Mouse (Mus musculus) midbrain, postnatal 0 days (tissue): ENCODE results near the gene Gm13119. TPM values are rescaled to one million over a fixed set of nuclear protein-coding genes. Genes with fewer than 3 reads are reported as not detected.
"Not testable (repeated sequence)": the region's sequence is repeated elsewhere in the genome, so short reads cannot be mapped to it uniquely, and the experiment has no call there.

Source experiments
- ATAC-seq: fragments of 200-750 bp; cut with Nextera tagmentation; 2 replicates; pipeline ENCODE4 v1.8.0; 2017; ENCODE audit warnings: moderate number of reproducible peaks, mild to moderate bottlenecking, moderate TSS enrichment, moderate library complexity; ENCODE audit not compliant: low FRiP score
- DNase-seq: peaks from one replicate; pipeline ENCODE4 v3.0.0-alpha.2; 2015; ENCODE audit warnings: low spot score
- H3K27ac ChIP-seq: fragments of 300-500 bp; sonication (generic); 2 replicates; pipeline ENCODE4 v1.5.1; 2014; ENCODE audit warnings: low read depth, mild to moderate bottlenecking, low read length, mixed read lengths
- H3K27me3 ChIP-seq: fragments of 300-500 bp; sonication (generic); 2 replicates; pipeline ENCODE4 v1.6.1; 2014; ENCODE audit warnings: low read length, control low read depth, mixed read lengths; ENCODE audit not compliant: insufficient read depth
- H3K36me3 ChIP-seq: fragments of 300-500 bp; sonication (generic); 2 replicates; pipeline ENCODE4 v1.6.1; 2014; ENCODE audit warnings: low read length, control low read depth, mixed read lengths; ENCODE audit not compliant: insufficient read depth
- H3K4me1 ChIP-seq: fragments of 300-500 bp; sonication (generic); 2 replicates; pipeline ENCODE4 v1.6.1; 2014; ENCODE audit warnings: mild to moderate bottlenecking, control low read depth, antibody characterized with exemption, low read length, mixed read lengths; ENCODE audit not compliant: insufficient read depth
- H3K4me2 ChIP-seq: fragments of 300-500 bp; sonication (generic); 2 replicates; pipeline ENCODE4 v1.6.1; 2014; ENCODE audit warnings: low read depth, mild to moderate bottlenecking, low read length, mixed read lengths; ENCODE audit not compliant: poor library complexity, severe bottlenecking
- H3K4me3 ChIP-seq: fragments of 300-500 bp; sonication (generic); 2 replicates; pipeline ENCODE4 v1.5.1; 2014; ENCODE audit warnings: low read depth, mild to moderate bottlenecking, low read length, moderate library complexity
- H3K9ac ChIP-seq: fragments of 300-500 bp; sonication (generic); replicated peaks from 2 replicates; pipeline ENCODE4 v1.6.1; 2014; ENCODE audit warnings: mild to moderate bottlenecking, low read length, moderate library complexity, mixed read lengths; ENCODE audit not compliant: poor library complexity, severe bottlenecking
- H3K9me3 ChIP-seq: fragments of 300-500 bp; sonication (generic); 2 replicates; pipeline ENCODE4 v1.6.1; 2016; ENCODE audit warnings: low read length, control low read depth
- CTCF ChIP-seq: IDR thresholded peaks from 2 replicates; pipeline ENCODE4 v1.5.1; 2016; ENCODE audit warnings: antibody characterized with exemption, mild to moderate bottlenecking
- WGBS: fragments of 180-500 bp; shearing (Covaris S2); extraction: QIAGEN DNeasy Blood & Tissue Kit; methylation state at CpG from one replicate; pipeline ENCODE4 v1.1.7; 2014; 5-methylcytosine and 5-hydroxymethylcytosine counted together
- polyA plus RNA-seq: library from polyadenylated mRNA; unstranded; fragments of >200 nt; fragmentation: Nextera tagmentation; extraction: Ambion mirVana; gene quantifications from 2 replicates; pipeline ENCODE4 v1.2.1, GENCODE M21; 2015
- total RNA-seq: library from RNA; depleted of rRNA; stranded (reverse); fragments of >200 nt; gene quantifications from 2 replicates; pipeline ENCODE4 v1.2.3, GENCODE M21; 2014; rRNA removed

Gene Gm13119
- total RNA-seq (not detected in 2 replicates), polyA plus RNA-seq (not detected in 2 replicates)

DNA sequence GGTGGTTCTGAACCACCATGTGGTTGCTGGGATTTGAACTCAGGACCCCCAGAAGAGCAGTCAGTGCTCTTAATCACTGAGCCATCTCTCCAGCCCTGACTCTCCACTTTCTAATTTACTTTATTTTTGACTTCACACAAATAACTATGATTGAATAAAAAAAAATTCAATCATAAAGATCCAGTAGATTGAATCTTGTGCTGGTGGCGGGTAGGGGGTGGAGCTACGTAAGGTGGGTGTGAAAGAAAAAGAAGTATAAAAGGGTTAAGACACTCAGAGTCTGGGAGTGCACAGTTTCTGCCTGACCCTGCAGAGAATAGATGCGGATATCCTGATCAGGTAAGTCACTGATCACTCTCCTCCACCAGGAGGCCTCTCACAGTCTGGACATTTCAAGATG, at the start of gene Gm13119:
Gene Gm13119 (plus strand): TSS at position 301 of the 400 bp plus-strand sequence.
- not testable (repeated sequence) for H3K4me3 ChIP-seq, H3K9me3 ChIP-seq, H3K9ac ChIP-seq, H3K36me3 ChIP-seq, ATAC-seq, H3K4me2 ChIP-seq, H3K27ac ChIP-seq, H3K27me3 ChIP-seq, DNase-seq, H3K4me1 ChIP-seq
- whole genome bisulfite sequencing: 84% methylated on average over 3 of the region's 3 CpGs

GRCm38 (mm10) chr4:144312666-144313460, 44.9 kb upstream of the Gm13119 start:
- not testable (repeated sequence) for H3K4me2 ChIP-seq, H3K9me3 ChIP-seq, H3K27me3 ChIP-seq, H3K27ac ChIP-seq, H3K4me1 ChIP-seq, DNase-seq, H3K4me3 ChIP-seq, H3K9ac ChIP-seq, H3K36me3 ChIP-seq, ATAC-seq
- WGBS: 72% methylated on average over 2 of the region's 2 CpGs

DNA sequence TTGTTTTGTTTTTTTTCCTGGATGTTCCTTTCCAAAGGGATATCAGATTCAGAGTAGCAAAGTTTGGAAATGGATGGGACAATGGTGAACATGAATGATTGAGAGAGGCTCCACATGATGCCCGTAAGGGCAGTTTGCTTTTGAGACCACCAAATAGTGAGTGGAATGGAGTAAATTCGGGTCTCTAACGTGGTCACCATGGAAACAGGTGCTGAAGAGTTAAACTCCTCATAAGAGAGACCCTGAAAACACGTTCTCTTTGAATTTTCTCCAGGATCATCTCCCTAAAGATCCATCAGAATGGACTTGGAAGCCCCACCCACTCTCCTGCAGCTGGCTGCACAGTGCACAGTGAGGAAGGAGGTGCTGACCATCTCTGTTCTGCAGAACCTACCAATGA, 27.8 kb upstream of the Gm13119 start, which contains the start of gene Gm13128:
Gene Gm13128 (plus strand): TSS at position 301 of the 400 bp plus-strand sequence.
- not testable (repeated sequence) for ATAC-seq, H3K4me2 ChIP-seq, H3K9ac ChIP-seq, H3K36me3 ChIP-seq, H3K4me1 ChIP-seq, DNase-seq, H3K27me3 ChIP-seq, H3K27ac ChIP-seq, H3K4me3 ChIP-seq, H3K9me3 ChIP-seq
- 54% methylated on average over 4 of the region's 4 CpGs for WGBS

DNA sequence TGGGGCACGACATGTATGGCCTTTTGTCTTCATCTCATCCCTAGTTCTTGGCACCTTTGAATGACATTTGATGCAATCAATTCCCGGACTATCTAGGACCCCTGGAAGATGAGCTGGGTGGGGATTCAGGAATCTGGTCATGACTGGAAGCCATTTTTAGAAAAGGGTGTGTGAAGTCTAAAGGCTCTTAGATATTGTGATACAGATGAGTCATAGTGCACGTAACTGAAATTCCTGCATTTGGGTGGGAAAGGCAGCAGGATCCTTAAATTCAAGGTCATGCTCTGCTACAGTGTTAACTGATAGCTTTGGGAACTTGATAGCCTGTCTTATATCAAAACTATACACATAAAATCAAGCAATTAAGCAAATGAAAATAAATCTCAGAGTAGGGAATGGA, 21.9 kb upstream of the Gm13119 start:
- ATAC-seq, H3K27me3 ChIP-seq, DNase-seq, H3K4me2 ChIP-seq, H3K27ac ChIP-seq, H3K9me3 ChIP-seq, H3K4me3 ChIP-seq, H3K4me1 ChIP-seq, H3K36me3 ChIP-seq, H3K9ac ChIP-seq: not testable (repeated sequence)
- WGBS: 89% methylated on average over 2 of the region's 3 CpGs

GRCm38 (mm10) chr4:144377911-144378310, 20.2 kb downstream of the Gm13119 start, which contains the start of gene Pramef20:
Gene Pramef20 (minus strand): TSS chr4:144377933.
- 36% methylated on average over 2 of the region's 2 CpGs for WGBS
- ATAC-seq (no peak), DNase-seq (no peak)
- Histone ChIP-seq H3K4me2 (no peak within 1 kb of the TSS), H3K36me3 (no peaks in the 10 kb centered on the region), H3K4me1 (no peaks in the 10 kb centered on the region), H3K27me3 (no peaks in the 10 kb centered on the region), H3K9me3 (peaks cover 63% of the 10 kb centered on the region), H3K4me3 (no peak within 1 kb of the TSS), H3K9ac (no peak within 1 kb of the TSS), H3K27ac (no peak within 1 kb of the TSS)
- TF ChIP-seq CTCF: no peak

DNA sequence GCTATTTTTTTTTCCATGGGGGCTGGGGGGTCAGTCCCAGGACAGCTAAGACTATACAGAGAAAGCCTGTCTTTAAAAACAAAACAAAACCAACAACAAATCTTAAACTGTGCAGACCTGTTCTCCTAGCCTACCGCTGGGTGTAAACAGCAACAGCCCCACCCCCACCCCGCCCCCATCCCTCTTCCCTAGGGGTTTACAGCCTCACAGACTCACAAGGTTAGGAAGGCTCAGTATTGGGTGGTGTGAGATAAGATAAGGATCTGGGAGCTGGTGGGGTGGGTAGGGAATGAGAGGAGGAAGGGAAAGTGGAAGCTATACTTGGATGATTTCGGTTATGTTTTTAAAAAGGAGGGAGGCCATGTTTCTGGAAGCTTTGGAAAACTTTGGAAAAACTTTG, 38.6 kb downstream of the Gm13119 start:
- WGBS: 42% methylated on average over 3 of the region's 3 CpGs

More for the DNA sequence above, 38.6 kb downstream of the Gm13119 start:
- DNase-seq (no peak), ATAC-seq (no peak)
- Histone ChIP-seq H3K36me3 (no peaks in the 10 kb centered on the region), H3K27me3 (no peaks in the 10 kb centered on the region), H3K9ac (no peak overlapping the region), H3K9me3 (peaks cover 38% of the 10 kb centered on the region), H3K27ac (no peak overlapping the region), H3K4me3 (no peak overlapping the region), H3K4me2 (no peak overlapping the region), H3K4me1 (no peaks in the 10 kb centered on the region)
- no peak for TF ChIP-seq CTCF
